Mouse (Mus musculus) stomach, postnatal 0 days (tissue): Measurements from ENCODE around the gene Qprt.

Experiments
- CTCF ChIP-seq: IDR thresholded peaks from 2 replicates; pipeline ENCODE4 v1.5.1; 2016; ENCODE audit warnings: antibody characterized with exemption, low read depth, mild to moderate bottlenecking, moderate library complexity
- EP300 ChIP-seq: optimal IDR thresholded peaks from 2 replicates; pipeline ENCODE3; 2016; ENCODE audit warnings: antibody characterized with exemption

GRCm38 (mm10) chr7:127139562-127139961 is 17.5 kb upstream of the Qprt start:
- TF ChIP-seq CTCF (no peak), EP300 (no peak)
